7 mouse cellular contexts compared by ENCODE assay signal in the genomic region with DNA sequence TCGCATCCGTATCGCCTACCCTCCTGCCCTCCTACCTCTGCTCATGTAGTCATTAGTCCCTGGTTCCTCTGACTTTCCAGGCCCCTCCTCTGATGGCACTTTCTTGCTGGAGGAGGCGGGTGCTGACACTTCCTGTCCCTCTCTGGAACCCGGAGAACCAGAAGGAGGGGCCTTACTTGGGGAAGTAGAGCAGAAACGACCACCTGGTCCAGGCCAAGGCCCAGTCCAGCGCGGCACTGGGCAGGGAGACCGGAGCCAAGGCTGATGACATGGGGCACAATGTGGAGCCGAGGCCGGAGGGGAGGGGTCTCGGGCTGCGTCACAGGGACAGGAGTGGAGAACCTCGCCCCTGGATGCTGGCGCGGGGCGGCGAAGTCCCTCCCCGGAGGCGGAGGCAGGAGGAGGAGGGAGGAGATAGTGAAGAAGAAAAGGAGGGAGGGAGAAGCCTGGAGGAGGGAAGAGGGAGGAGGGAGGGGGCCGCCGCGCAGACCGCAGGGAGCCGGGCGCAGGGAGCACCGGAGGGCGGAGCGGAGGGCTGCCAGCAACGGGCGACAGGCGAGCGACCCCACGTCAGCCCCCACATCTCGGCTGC. TPM values are rescaled to one million over a fixed set of nuclear protein-coding genes. Genes with fewer than 3 reads are reported as not detected.
DNase-seq lines count a peak whose midpoint lies in the region; ATAC-seq and TF ChIP-seq lines count a peak whose summit lies in the region.

Gene Tmem240 (plus strand): TSS at position 451 of the 592 bp plus-strand sequence.

- no peaks in the 10 kb centered on the region for H3K9me3 ChIP-seq in intestine, postnatal 0 days (ENCODE audit: control insufficient read depth)
- no peaks in the 10 kb centered on the region for H3K9me3 ChIP-seq in midbrain, embryonic 12.5 days

- H3K9ac ChIP-seq in intestine, postnatal 0 days (ENCODE audit: low read depth, low read length) = peak within 1 kb of the TSS; percentile 71
- H3K9ac ChIP-seq in midbrain, embryonic 12.5 days (replicated peaks) = peak within 1 kb of the TSS; percentile 91

- peak; percentile 96 for DNase-seq in adrenal gland, adult 2 months
- peak; percentile 85 for DNase-seq in embryo, embryonic 11.5 days (ENCODE audit: low read depth, low spot score)
- peak; percentile 75 to 90 for DNase-seq in gastrocnemius, postnatal 4 days (ENCODE audit: low spot score in 2 of 2)
- peak; percentile 98 for DNase-seq in left cerebral cortex, postnatal 4 days

- peaks cover 8% of the 10 kb centered on the region; the same call in 1 of the 2 replicates for H3K36me3 ChIP-seq in intestine, postnatal 0 days (ENCODE audit: control insufficient read depth, insufficient read depth)
- H3K36me3 ChIP-seq in midbrain, embryonic 12.5 days = peaks cover 33% of the 10 kb centered on the region
- H3K36me3 ChIP-seq in small intestine, adult 2 months (ENCODE audit: control insufficient read depth, insufficient read depth, low read length) = peaks cover 4% of the 10 kb centered on the region; the same call in 1 of the 2 replicates

- intact Hi-C loops in left cerebral cortex, postnatal 4 days (cut with DNase I) = no loop called here

- H3K27ac ChIP-seq in intestine, postnatal 0 days (ENCODE audit: low read depth, low read length) = peak within 1 kb of the TSS; percentile 66
- peak within 1 kb of the TSS; percentile 94 for H3K27ac ChIP-seq in midbrain, embryonic 12.5 days (replicated peaks)
- H3K27ac ChIP-seq in small intestine, adult 2 months (ENCODE audit: insufficient read depth, low read depth, low read length) = peak within 1 kb of the TSS; percentile 63

- H3K27me3 ChIP-seq in intestine, postnatal 0 days (replicated peaks; ENCODE audit: control insufficient read depth, insufficient read depth, low read length) = no peaks in the 10 kb centered on the region
- no peaks in the 10 kb centered on the region for H3K27me3 ChIP-seq in midbrain, embryonic 12.5 days
- H3K27me3 ChIP-seq in small intestine, adult 2 months (ENCODE audit: control insufficient read depth, insufficient read depth, low read length) = no peaks in the 10 kb centered on the region

- WGBS in intestine, postnatal 0 days = 3% methylated on average over 24 of the region's 35 CpGs
- under 1% methylated on average over 35 of the region's 35 CpGs for WGBS in midbrain, embryonic 12.5 days
- 1% methylated on average over 35 of the region's 35 CpGs for WGBS in small intestine, adult 2 months

- peak within 1 kb of the TSS; percentile 96 for H3K4me2 ChIP-seq in intestine, postnatal 0 days (replicated peaks; ENCODE audit: low read depth)
- peak within 1 kb of the TSS; percentile 95 for H3K4me2 ChIP-seq in midbrain, embryonic 12.5 days (replicated peaks)

- peak; percentile 67 for ATAC-seq in intestine, postnatal 0 days
- peak; percentile 95 for ATAC-seq in midbrain, embryonic 12.5 days (ENCODE audit: low FRiP score, low read depth)

- H3K4me3 ChIP-seq in intestine, postnatal 0 days (ENCODE audit: low read depth, low read length) = peak within 1 kb of the TSS; percentile 76
- H3K4me3 ChIP-seq in midbrain, embryonic 12.5 days = peak within 1 kb of the TSS; percentile 89
- H3K4me3 ChIP-seq in small intestine, adult 2 months (ENCODE audit: low read depth, low read length) = peak within 1 kb of the TSS; percentile 80

- H3K4me1 ChIP-seq in intestine, postnatal 0 days (replicated peaks; ENCODE audit: control insufficient read depth, insufficient read depth, low read length) = no peaks in the 10 kb centered on the region
- peaks cover 24% of the 10 kb centered on the region for H3K4me1 ChIP-seq in midbrain, embryonic 12.5 days
- H3K4me1 ChIP-seq in small intestine, adult 2 months (ENCODE audit: control insufficient read depth, insufficient read depth, insufficient read length, low read length) = peaks cover 7% of the 10 kb centered on the region; the same call in 1 of the 2 replicates

- no peak for TF ChIP-seq POLR2A in small intestine, adult 2 months (IDR thresholded peaks at IDR 0.05; ENCODE audit: low read depth, low read length)

- no peak for TF ChIP-seq CTCF in intestine, postnatal 0 days (IDR thresholded peaks at IDR 0.05; ENCODE audit: low read depth)
- TF ChIP-seq CTCF in small intestine, adult 2 months (IDR thresholded peaks at IDR 0.05; ENCODE audit: extremely low read depth, insufficient read length, insufficient replicate concordance, low read depth, low read length) = no peak

RNA-seq across cellular contexts. Expression of gene Tmem240, which starts in this region (rescaled TPM):
- total RNA-seq in adrenal gland, adult 2 months (2021) = under 1 TPM; 0.55 to 0.73 TPM
- 2.0 and 3.1 TPM in 2 replicates for polyA plus RNA-seq in adrenal gland, adult 2 months (2012; rRNA removed)
- 1 to 10 TPM; 1.3 to 1.5 TPM for total RNA-seq in gastrocnemius, postnatal 4 days (2021)
- 0.13 and 0.24 TPM in 2 replicates for polyA plus RNA-seq in intestine, postnatal 0 days (2015; fragmentation: Nextera tagmentation; extraction: Ambion mirVana)
- 10 to 100 TPM; 41.0 to 44.8 TPM for total RNA-seq in left cerebral cortex, postnatal 4 days (2021)
- polyA plus RNA-seq in midbrain, embryonic 12.5 days (2016; fragmentation: Nextera tagmentation; extraction: Ambion mirVana) = 4.2 and 4.7 TPM in 2 replicates
- polyA plus RNA-seq in small intestine, adult 2 months (2012; rRNA removed) = 0.53 and 0.80 TPM in 2 replicates

Comparison
In these comparisons a context has a peak if more than half of its experiments do, and no peak if none do; other contexts are left out.
1. Peak in every context shown above with its lines: DNase-seq, ATAC-seq, H3K4me3 ChIP-seq and H3K27ac ChIP-seq.
2. RNA of gene Tmem240 (total RNA-seq): 41.0 to 44.8 TPM in left cerebral cortex, postnatal 4 days; 1.3 to 1.5 TPM in gastrocnemius, postnatal 4 days and 0.55 to 0.73 TPM in adrenal gland, adult 2 months; every median in the first group is over 10 times any median in the second.
3. Peak in ATAC-seq, H3K4me3 ChIP-seq, H3K27ac ChIP-seq, H3K9ac ChIP-seq and H3K4me2 ChIP-seq in intestine, postnatal 0 days; RNA of the gene not detected or under 1 TPM.